Mouse (Mus musculus) ES-Bruce4 (cell line): ENCODE data around the gene Prelp.

ENCODE experiments used
- CTCF ChIP-seq: IDR thresholded peaks from one replicate; pipeline ENCODE4 v1.8.1; 2011; ENCODE audit warnings: low read depth, low read length
- POLR2A ChIP-seq: IDR thresholded peaks from one replicate; pipeline ENCODE4 v1.8.1; 2011; ENCODE audit warnings: low read length; ENCODE audit not compliant: insufficient read depth

DNA sequence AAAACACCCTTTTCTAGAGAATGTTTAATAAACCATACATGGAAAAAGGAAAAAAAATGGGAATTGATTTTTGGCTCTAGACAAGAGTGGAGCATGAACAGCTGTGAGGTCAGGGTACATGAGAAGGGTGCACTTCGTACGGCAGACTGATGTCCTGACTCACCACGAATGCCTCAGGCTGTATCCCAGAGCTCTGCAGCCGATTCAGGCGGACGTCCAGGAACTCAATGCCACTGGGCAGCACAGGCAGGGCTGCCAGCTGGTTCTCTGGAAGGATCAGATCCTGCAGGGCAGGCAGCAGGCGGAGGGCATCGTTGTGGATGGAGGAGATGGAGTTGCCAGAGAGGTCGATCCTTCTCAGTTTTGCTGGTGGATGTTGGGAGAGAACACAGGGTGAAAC is 20.4 kb downstream of the Prelp start:
- no peak for TF ChIP-seq CTCF
- no peak for TF ChIP-seq POLR2A
